Mouse (Mus musculus): Measurements from ENCODE around the gene Dhrs4.

The Dhrs4 gene

GRCm38 (mm10) chr14:55478651-55479599 is at the start of gene Dhrs4:
TSS of gene Dhrs4 (plus strand) at chr14:55478758.
- peak; percentile 86 for DNase-seq (ENCODE audit: low spot score in 2 of 2)

- DNase-seq (ENCODE audit: low spot score in 2 of 2): no peak
Measured at GRCm38 (mm10) chr14:55430255-55430654, 48.3 kb upstream of the Dhrs4 start.

GRCm38 (mm10) chr14:55433052-55433451 is 45.5 kb upstream of the Dhrs4 start:
- DNase-seq (ENCODE audit: low spot score in 2 of 2): no peak

- DNase-seq (ENCODE audit: low spot score in 2 of 2): no peak
Measured at GRCm38 (mm10) chr14:55434825-55435224, 43.7 kb upstream of the Dhrs4 start.

- no peak for DNase-seq (ENCODE audit: low spot score in 2 of 2)
Measured at GRCm38 (mm10) chr14:55437118-55437517, 41.4 kb upstream of the Dhrs4 start.

- DNase-seq (ENCODE audit: low spot score in 2 of 2): peak; percentile 26 to 31
Measured at GRCm38 (mm10) chr14:55438193-55438784, 40.3 kb upstream of the Dhrs4 start.

- no peak for DNase-seq (ENCODE audit: low spot score in 2 of 2)
Measured at GRCm38 (mm10) chr14:55457693-55458092, 20.9 kb upstream of the Dhrs4 start.

- DNase-seq (ENCODE audit: low spot score in 2 of 2): peak; percentile 42 to 61
Measured at GRCm38 (mm10) chr14:55458273-55458672, 20.3 kb upstream of the Dhrs4 start.

GRCm38 (mm10) chr14:55458761-55459160 is 19.8 kb upstream of the Dhrs4 start:
- no peak for DNase-seq (ENCODE audit: low spot score in 2 of 2)

GRCm38 (mm10) chr14:55459796-55460195 is 18.8 kb upstream of the Dhrs4 start:
- DNase-seq (ENCODE audit: low spot score in 2 of 2): no peak

GRCm38 (mm10) chr14:55460297-55460696 is 18.3 kb upstream of the Dhrs4 start:
- no peak for DNase-seq (ENCODE audit: low spot score in 2 of 2)

GRCm38 (mm10) chr14:55461757-55462156 is 16.8 kb upstream of the Dhrs4 start:
- no peak for DNase-seq (ENCODE audit: low spot score in 2 of 2)

- DNase-seq (ENCODE audit: low spot score in 2 of 2): no peak
Measured at GRCm38 (mm10) chr14:55466481-55466880, 12.1 kb upstream of the Dhrs4 start.

- no peak for DNase-seq (ENCODE audit: low spot score in 2 of 2)
Measured at GRCm38 (mm10) chr14:55467108-55467507, 11.4 kb upstream of the Dhrs4 start.

GRCm38 (mm10) chr14:55468301-55468741 is 10.2 kb upstream of the Dhrs4 start:
- no peak for DNase-seq (ENCODE audit: low spot score in 2 of 2)

GRCm38 (mm10) chr14:55469041-55469440 is 9.5 kb upstream of the Dhrs4 start:
- no peak for DNase-seq (ENCODE audit: low spot score in 2 of 2)

- DNase-seq (ENCODE audit: low spot score in 2 of 2): no peak
Measured at GRCm38 (mm10) chr14:55469821-55470220, 8.7 kb upstream of the Dhrs4 start.

GRCm38 (mm10) chr14:55470806-55471205 is 7.8 kb upstream of the Dhrs4 start:
- DNase-seq (ENCODE audit: low spot score in 2 of 2): no peak

- no peak for DNase-seq (ENCODE audit: low spot score in 2 of 2)
Measured at GRCm38 (mm10) chr14:55475654-55476053, 2.9 kb upstream of the Dhrs4 start.

GRCm38 (mm10) chr14:55477421-55477820 is 1.1 kb upstream of the Dhrs4 start:
- DNase-seq (ENCODE audit: low spot score in 2 of 2): no peak

- DNase-seq (ENCODE audit: low spot score in 2 of 2): no peak
Measured at GRCm38 (mm10) chr14:55477829-55478228, 729 bp upstream of the Dhrs4 start.

- DNase-seq (ENCODE audit: low spot score in 2 of 2): no peak
Measured at GRCm38 (mm10) chr14:55479629-55480028, 1.1 kb downstream of the Dhrs4 start.

Measured in spleen, postnatal 36 days (tissue).